Mouse (Mus musculus) limb, embryonic 14.5 days (tissue): ENCODE data around the gene Tbk1. TPM values are rescaled to one million over a fixed set of nuclear protein-coding genes. Genes with fewer than 3 reads are reported as not detected.

Source experiments
- ATAC-seq: fragments of 200-750 bp; cut with Nextera tagmentation; 2 replicates; pipeline ENCODE4 v1.8.0; 2017; ENCODE audit warnings: low read depth, moderate number of reproducible peaks, moderate TSS enrichment; ENCODE audit not compliant: low FRiP score
- DNase-seq: peaks from one replicate; pipeline ENCODE4 v3.0.0-alpha.2; 2015; ENCODE audit warnings: low spot score
- H3K27ac ChIP-seq: fragments of 300-500 bp; sonication (generic); replicated peaks from 2 replicates; pipeline ENCODE4 v1.5.1; 2014; ENCODE audit warnings: low read depth, mild to moderate bottlenecking, low read length, moderate library complexity, mixed read lengths
- H3K27me3 ChIP-seq: fragments of 300-500 bp; sonication (generic); 2 replicates; pipeline ENCODE4 v1.6.1; 2014; ENCODE audit warnings: low read length, mixed read lengths; ENCODE audit not compliant: control insufficient read depth, insufficient read depth
- H3K36me3 ChIP-seq: fragments of 300-500 bp; sonication (generic); 2 replicates; pipeline ENCODE4 v1.6.1; 2014; ENCODE audit warnings: mild to moderate bottlenecking, low read length, moderate library complexity, mixed read lengths; ENCODE audit not compliant: control insufficient read depth, insufficient read depth
- H3K4me1 ChIP-seq: fragments of 300-500 bp; sonication (generic); 2 replicates; pipeline ENCODE4 v1.6.1; 2014; ENCODE audit warnings: antibody characterized with exemption, low read length, mixed read lengths; ENCODE audit not compliant: control insufficient read depth, insufficient read depth
- H3K4me2 ChIP-seq: fragments of 300-500 bp; sonication (generic); replicated peaks from 2 replicates; pipeline ENCODE4 v1.6.1; 2014; ENCODE audit warnings: low read depth, mild to moderate bottlenecking, low read length, moderate library complexity; ENCODE audit not compliant: severe bottlenecking
- H3K4me3 ChIP-seq: fragments of 300-500 bp; sonication (generic); replicated peaks from 2 replicates; pipeline ENCODE4 v1.5.1; 2014; ENCODE audit warnings: low read length
- H3K9ac ChIP-seq: fragments of 300-500 bp; sonication (generic); 2 replicates; pipeline ENCODE4 v1.6.1; 2014; ENCODE audit warnings: mild to moderate bottlenecking, low read depth, low read length, moderate library complexity; ENCODE audit not compliant: severe bottlenecking
- H3K9me3 ChIP-seq: fragments of 300-500 bp; sonication (generic); 2 replicates; pipeline ENCODE4 v1.6.1; 2016; ENCODE audit warnings: low read length; ENCODE audit not compliant: control insufficient read depth
- POLR2A ChIP-seq: fragments of 200-500 bp; IDR thresholded peaks from 2 replicates; pipeline ENCODE4 v1.8.0; 2012; ENCODE audit warnings: inconsistent platforms, mild to moderate bottlenecking, moderate library complexity, borderline replicate concordance; ENCODE audit not compliant: insufficient read depth, insufficient read length; ENCODE audit errors: extremely low read depth
- WGBS: fragments of 180-500 bp; shearing (Covaris S2); extraction: QIAGEN DNeasy Blood & Tissue Kit; methylation state at CpG from one replicate; pipeline ENCODE4 v1.1.7; 2014; 5-methylcytosine and 5-hydroxymethylcytosine counted together
- polyA plus RNA-seq, 2 experiments: library from polyadenylated mRNA; depleted of rRNA in 1 of 2; stranded (reverse) in 1 of 2; unstranded in 1 of 2; fragments of >200 nt; fragmentation: Nextera tagmentation in 1 of 2; extraction: Ambion mirVana in 1 of 2; gene quantifications; 2 replicates each; pipeline versions ENCODE4 v1.2.1 to v1.2.3; 2012 to 2014

Tbk1 gene
- polyA plus RNA-seq, 2 experiments = 30.0 to 32.2 TPM

GRCm38 (mm10) chr10:121582287-121582686 is 4.3 kb downstream of the Tbk1 start:
- H3K4me3 ChIP-seq = no peak overlapping the region
- peaks cover 49% of the 10 kb centered on the region for H3K36me3 ChIP-seq
- no peak overlapping the region for H3K4me2 ChIP-seq
- no peaks in the 10 kb centered on the region for H3K9me3 ChIP-seq
- ATAC-seq (no peak), DNase-seq (no peak)
- 93% methylated on average over 8 of the region's 8 CpGs for WGBS
- no peak overlapping the region for H3K9ac ChIP-seq
- H3K4me1 ChIP-seq = 0 out of 2 replicates have a peak, but pooled peaks cover 6% of the 10 kb centered on the region
- H3K27ac ChIP-seq = no peak overlapping the region
- no peak for TF ChIP-seq POLR2A
- no peaks in the 10 kb centered on the region for H3K27me3 ChIP-seq

GRCm38 (mm10) chr10:121581405-121581804 is 5.2 kb downstream of the Tbk1 start:
- 0 out of 2 replicates have a peak, but pooled peaks cover 6% of the 10 kb centered on the region for H3K4me1 ChIP-seq
- WGBS = 83% methylated on average over 6 of the region's 6 CpGs
- H3K4me3 ChIP-seq = no peak overlapping the region
- ATAC-seq (no peak), DNase-seq (no peak)
- no peaks in the 10 kb centered on the region for H3K27me3 ChIP-seq
- no peak overlapping the region for H3K27ac ChIP-seq
- H3K9ac ChIP-seq = no peak overlapping the region
- H3K36me3 ChIP-seq = peaks cover 50% of the 10 kb centered on the region
- H3K4me2 ChIP-seq = no peak overlapping the region
- H3K9me3 ChIP-seq = no peaks in the 10 kb centered on the region
- no peak for TF ChIP-seq POLR2A

GRCm38 (mm10) chr10:121580381-121580780 is 6.2 kb downstream of the Tbk1 start:
- Histone ChIP-seq H3K9me3 (no peaks in the 10 kb centered on the region), H3K9ac (no peak overlapping the region), H3K4me1 (0 out of 2 replicates have a peak, but pooled peaks cover 3% of the 10 kb centered on the region), H3K27me3 (no peaks in the 10 kb centered on the region), H3K4me2 (no peak overlapping the region), H3K36me3 (peaks cover 57% of the 10 kb centered on the region), H3K27ac (no peak overlapping the region), H3K4me3 (no peak overlapping the region)
- TF ChIP-seq POLR2A = no peak
- DNase-seq (no peak), ATAC-seq (no peak)
- 96% methylated on average over 5 of the region's 5 CpGs for WGBS

GRCm38 (mm10) chr10:121576372-121576771 is 10.2 kb downstream of the Tbk1 start:
- H3K9ac ChIP-seq = no peak overlapping the region
- no peaks in the 10 kb centered on the region for H3K9me3 ChIP-seq
- no peak for DNase-seq
- peaks cover 56% of the 10 kb centered on the region for H3K36me3 ChIP-seq
- no peaks in the 10 kb centered on the region for H3K27me3 ChIP-seq
- H3K4me2 ChIP-seq = no peak overlapping the region
- ATAC-seq = no peak
- no peak overlapping the region for H3K4me3 ChIP-seq
- H3K4me1 ChIP-seq = no peaks in the 10 kb centered on the region
- no peak overlapping the region for H3K27ac ChIP-seq
- TF ChIP-seq POLR2A = no peak
- 89% methylated on average over 9 of the region's 9 CpGs for WGBS

- Histone ChIP-seq H3K4me2 (no peak overlapping the region), H3K9ac (no peak overlapping the region), H3K4me3 (no peak overlapping the region), H3K9me3 (no peaks in the 10 kb centered on the region), H3K4me1 (no peaks in the 10 kb centered on the region), H3K36me3 (peaks cover 67% of the 10 kb centered on the region), H3K27me3 (no peaks in the 10 kb centered on the region), H3K27ac (no peak overlapping the region)
- TF ChIP-seq POLR2A = no peak
- ATAC-seq (no peak), DNase-seq (no peak)
- WGBS = 96% methylated on average over 22 of the region's 22 CpGs
Observed at GRCm38 (mm10) chr10:121571511-121572147, 15.0 kb downstream of the Tbk1 start.
